ENCODE assay signal across 9 mouse cellular contexts in genomic region chr19:43311125-43311524, GRCm38 (mm10).
DNase-seq lines count a peak whose midpoint lies in the region; ATAC-seq and TF ChIP-seq lines count a peak whose summit lies in the region.
"Had no signal": no experiment of that assay in that cellular context is flagged by ENCODE, and none has a peak within 500 bp of the region (broad histone marks: within the 10 kb centered on the region; RNA-seq: fewer than 3 reads in every experiment).

No protein-coding gene starts in this region.

- TF ChIP-seq CTCF in kidney, adult 2 months (conservative IDR thresholded peaks at IDR 0.05; ENCODE audit: insufficient read depth, insufficient read length, low read depth, low read length), result peak; percentile 59
- TF ChIP-seq CTCF in MEL (IDR thresholded peaks at IDR 0.05 in 2 of 3, conservative IDR thresholded peaks at IDR 0.05 in 1 of 3; ENCODE audit: control insufficient read depth in 1 of 3, insufficient read depth in 1 of 3, low read depth in 2 of 3, low read length in 3 of 3, poor library complexity in 1 of 3, severe bottlenecking in 1 of 3), result peak in 2 of 3 experiments; percentile 30 to 56; a peak in 3 of 6 replicates
- peak; percentile 26; the same call in 1 of the 2 replicates for TF ChIP-seq CTCF in lung, adult 2 months (IDR thresholded peaks at IDR 0.05; ENCODE audit: insufficient read depth, low read length)

- H3K36me3 ChIP-seq in kidney, adult 2 months (ENCODE audit: control insufficient read depth, insufficient read depth, low read length), result no peaks in the 10 kb centered on the region
- no peaks in the 10 kb centered on the region for H3K36me3 ChIP-seq in kidney, embryonic 16.5 days (ENCODE audit: insufficient read depth, low read length)
- no peaks in the 10 kb centered on the region for H3K36me3 ChIP-seq in MEL (ENCODE audit: control insufficient read depth in 1 of 2, insufficient read depth in 2 of 2, low read length in 2 of 2)
- H3K36me3 ChIP-seq: limb, embryonic 12.5 days had no signal

- H3K4me1 ChIP-seq in kidney, adult 2 months (ENCODE audit: control insufficient read depth, insufficient read depth, low read length), result no peaks in the 10 kb centered on the region
- H3K4me1 ChIP-seq in kidney, embryonic 16.5 days (ENCODE audit: insufficient read depth, low read length), result no peaks in the 10 kb centered on the region
- no peaks in the 10 kb centered on the region for H3K4me1 ChIP-seq in MEL (ENCODE audit: control insufficient read depth in 1 of 2, insufficient read depth in 2 of 2, low read length in 2 of 2)
- no peaks in the 10 kb centered on the region for H3K4me1 ChIP-seq in lung, adult 2 months (ENCODE audit: control insufficient read depth, insufficient read depth, low read length)
- H3K4me1 ChIP-seq: limb, embryonic 12.5 days had no signal

- TF ChIP-seq POLR2A in kidney, adult 2 months (IDR thresholded peaks at IDR 0.05; ENCODE audit: low read depth, low read length), result no peak
- no peak for TF ChIP-seq POLR2A in MEL (IDR thresholded peaks at IDR 0.05; ENCODE audit: control insufficient read depth in 1 of 2, insufficient read depth in 1 of 2, low read depth in 1 of 2, low read length in 2 of 2, poor library complexity in 1 of 2)
- TF ChIP-seq POLR2A in lung, adult 2 months (IDR thresholded peaks at IDR 0.05; ENCODE audit: borderline replicate concordance, extremely low read depth, low read depth, low read length), result no peak

- H3K4me2 ChIP-seq in kidney, embryonic 16.5 days (replicated peaks; ENCODE audit: low read depth, low read length), result no peak overlapping the region
- H3K4me2 ChIP-seq: limb, embryonic 12.5 days had no signal

- TF ChIP-seq RAD21 in MEL (IDR thresholded peaks at IDR 0.05; ENCODE audit: low read depth, low read length), result peak; percentile 62

- no peak for ATAC-seq in kidney, embryonic 16.5 days (ENCODE audit: low FRiP score, low TSS enrichment)

- H3K79me2 ChIP-seq in MEL (ENCODE audit: control insufficient read depth, insufficient read depth, low read length, poor library complexity), result no peaks in the 10 kb centered on the region

- DNase-seq in kidney, adult 2 months, result peak; percentile 34
- peak; percentile 18 for DNase-seq in MEL (ENCODE audit: low read depth, low spot score)
- DNase-seq in adrenal gland, postnatal 36 days, result peak; percentile 33 to 56
- peak; percentile 69 for DNase-seq in kidney, postnatal 10 days
- DNase-seq in lung, adult 2 months, result peak; percentile 23
- DNase-seq in B cell, adult 2 months, result no peak
- no peak for DNase-seq in thymus, postnatal 36 days

- H3K9me3 ChIP-seq in kidney, embryonic 16.5 days (ENCODE audit: low read length), result 0 out of 2 replicates have a peak, but pooled peaks cover 1% of the 10 kb centered on the region
- no peaks in the 10 kb centered on the region for H3K9me3 ChIP-seq in MEL (replicated peaks; ENCODE audit: insufficient read depth, low read length)

- no peak overlapping the region for H3K27ac ChIP-seq in kidney, adult 2 months (ENCODE audit: insufficient read depth, low read depth, low read length)
- H3K27ac ChIP-seq in kidney, embryonic 16.5 days (ENCODE audit: low read length), result no peak overlapping the region
- H3K27ac ChIP-seq in MEL (ENCODE audit: control insufficient read depth, low read depth, low read length), result no peak overlapping the region
- H3K27ac ChIP-seq: limb, embryonic 12.5 days had no signal

- H3K4me3 ChIP-seq in kidney, adult 2 months (ENCODE audit: insufficient read depth, low read depth, low read length), result no peak overlapping the region
- H3K4me3 ChIP-seq in kidney, embryonic 16.5 days (ENCODE audit: low read length), result no peak overlapping the region
- H3K4me3 ChIP-seq in MEL (ENCODE audit: control insufficient read depth in 1 of 2, insufficient read depth in 1 of 2, low read depth in 2 of 2, low read length in 2 of 2), result no peak overlapping the region
- no peak overlapping the region for H3K4me3 ChIP-seq in lung, adult 2 months (replicated peaks; ENCODE audit: extremely low read depth, low read depth, low read length)
- H3K4me3 ChIP-seq: limb, embryonic 12.5 days had no signal

- no peak for TF ChIP-seq EP300 in MEL (IDR thresholded peaks at IDR 0.05; ENCODE audit: low read depth in 1 of 2, low read length in 2 of 2)

- no peak overlapping the region for H3K9ac ChIP-seq in kidney, embryonic 16.5 days (replicated peaks; ENCODE audit: low read length)
- H3K9ac ChIP-seq in MEL (ENCODE audit: control insufficient read depth, low read depth, low read length, poor library complexity, severe bottlenecking), result no peak overlapping the region
- H3K9ac ChIP-seq: limb, embryonic 12.5 days had no signal

- no peaks in the 10 kb centered on the region for H3K27me3 ChIP-seq in kidney, adult 2 months (replicated peaks; ENCODE audit: control insufficient read depth, insufficient read depth, low read length)
- H3K27me3 ChIP-seq in kidney, embryonic 16.5 days (ENCODE audit: insufficient read depth, low read length), result no peaks in the 10 kb centered on the region
- no peaks in the 10 kb centered on the region; a peak in 1 of 4 replicates for H3K27me3 ChIP-seq in MEL (ENCODE audit: control insufficient read depth in 1 of 2, insufficient read depth in 2 of 2, low read length in 2 of 2)
- H3K27me3 ChIP-seq: limb, embryonic 12.5 days had no signal

TF ChIP-seq in MEL, 35 proteins besides CTCF, POLR2A, EP300 and RAD21:
- peak; percentile 45 for TF ChIP-seq ZC3H11A (IDR thresholded peaks at IDR 0.05; ENCODE audit: low read depth, low read length)
- TF ChIP-seq SMC3 (IDR thresholded peaks at IDR 0.05; ENCODE audit: low read depth, low read length), result peak; percentile 59
- TF ChIP-seq GABPA (IDR thresholded peaks at IDR 0.05; ENCODE audit: low read depth, low read length), result no peak
TF ChIP-seq in MEL: peak in this region for 2.

Comparison
In these comparisons a context has a peak if more than half of its experiments do, and no peak if none do; other contexts are left out.
1. DNase-seq: peak in kidney, adult 2 months (single experiment), MEL (single experiment), adrenal gland, postnatal 36 days (2 of 2), kidney, postnatal 10 days (single experiment) and lung, adult 2 months (single experiment); none in B cell, adult 2 months (0 of 2) and thymus, postnatal 36 days (0 of 2).
2. Peak in every context shown above with its lines, with median percentiles within 50 percentile points of each other: CTCF ChIP-seq.